Mouse (Mus musculus) T-helper 17 cell (primary cell): ENCODE results near the gene Vcam1.

Source experiments
- in situ Hi-C, 2 experiments: fragments of 300-600 bp; cut with MboI, MseI; formaldehyde crosslinking; loops; 1 replicate in 1 of 2; 2 replicates in 1 of 2; pipeline ENCODE4 v1.15.1; 2025; ENCODE audit warnings: high pct_unique_total_duplicates in 2 of 2

The Vcam1 gene

GRCm38 (mm10) chr3:116085962-116086361 is 43.5 kb downstream of the Vcam1 start:
- in situ Hi-C loops = no loop called here

- in situ Hi-C loops = no loop called here
Observed at GRCm38 (mm10) chr3:116080939-116081676, 48.4 kb downstream of the Vcam1 start.

DNA sequence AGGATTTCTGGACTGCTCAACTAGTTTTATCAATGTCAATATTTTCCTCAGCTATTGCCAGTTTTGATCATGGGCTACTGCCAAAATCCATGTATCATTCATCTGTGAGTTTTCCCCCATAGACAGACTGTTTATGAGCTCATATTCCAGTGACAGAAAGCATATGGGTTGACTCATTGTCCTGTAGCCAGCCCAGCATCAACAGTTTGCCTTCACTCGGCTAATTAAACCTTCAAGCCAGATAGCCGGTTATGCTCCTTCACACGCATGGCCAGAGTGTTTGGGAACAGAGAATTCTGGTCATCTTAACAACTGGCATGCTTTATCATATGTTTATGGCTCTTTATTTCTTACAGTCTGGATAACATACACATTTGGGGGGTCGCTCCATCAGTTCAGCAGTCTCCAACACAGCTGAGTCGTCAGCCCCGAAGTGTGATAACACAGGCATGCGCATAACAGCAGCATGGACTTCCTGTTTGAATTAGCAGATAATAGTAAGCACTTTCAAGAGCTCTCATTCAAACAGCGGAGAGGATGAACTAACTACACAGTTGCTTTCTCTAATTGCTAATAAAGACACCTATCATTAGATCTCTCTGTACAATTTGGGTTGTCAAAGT is 49.2 kb downstream of the Vcam1 start:
- in situ Hi-C loops = no loop called here

- in situ Hi-C loops = loop anchor here in 1 of 2 experiments (10.0 kb wide), 1 partner anchor 1154 kb away; no protein-coding TSS in a partner anchor
Observed at GRCm38 (mm10) chr3:116078490-116078889, 51.0 kb downstream of the Vcam1 start.

- in situ Hi-C loops = loop anchor here in 1 of 2 experiments (10.0 kb wide), 1 partner anchor 1152 kb away; no protein-coding TSS in a partner anchor
Observed at GRCm38 (mm10) chr3:116076739-116077138, 52.7 kb downstream of the Vcam1 start.

DNA sequence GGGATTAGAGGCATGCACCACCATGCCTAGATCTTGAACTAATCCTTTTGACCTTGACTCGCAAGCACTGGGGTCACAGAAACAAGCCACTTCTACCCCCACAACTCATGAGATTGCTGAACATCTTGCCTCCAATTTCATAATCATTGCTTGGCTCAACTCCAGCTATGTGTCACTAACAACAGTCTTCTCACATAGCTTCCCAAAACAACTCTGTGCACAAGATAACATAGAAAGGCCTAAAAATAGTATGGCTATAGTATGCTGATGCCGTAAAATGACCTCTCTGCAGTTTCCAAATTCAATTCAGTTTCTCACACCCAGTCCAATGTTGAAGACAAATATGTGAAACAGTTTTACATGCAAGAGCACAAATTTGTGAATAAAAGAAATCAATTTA is 56.9 kb downstream of the Vcam1 start:
- in situ Hi-C loops = loop anchor here in 1 of 2 experiments (10.0 kb wide), 1 partner anchor 1148 kb away; no protein-coding TSS in a partner anchor

DNA sequence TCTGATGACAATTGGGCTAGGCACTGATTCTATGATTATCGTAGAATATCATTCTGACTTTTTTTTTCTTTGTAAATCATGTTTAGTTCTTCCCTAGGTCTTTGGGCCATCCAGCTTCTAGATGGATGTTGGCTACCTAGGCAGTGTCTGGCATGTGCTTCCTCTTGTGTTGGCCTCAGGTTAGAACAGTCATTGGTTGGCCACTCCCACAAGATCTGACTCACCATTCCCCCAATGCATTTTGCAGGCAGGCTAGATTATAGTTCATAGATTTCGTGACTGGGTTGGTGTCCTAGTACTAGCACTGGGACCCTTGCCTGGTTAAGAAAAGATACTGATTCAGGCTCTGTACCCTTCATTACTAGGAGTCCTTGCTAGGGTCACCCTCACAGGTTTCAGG is 67.3 kb downstream of the Vcam1 start:
- in situ Hi-C loops = no loop called here

DNA sequence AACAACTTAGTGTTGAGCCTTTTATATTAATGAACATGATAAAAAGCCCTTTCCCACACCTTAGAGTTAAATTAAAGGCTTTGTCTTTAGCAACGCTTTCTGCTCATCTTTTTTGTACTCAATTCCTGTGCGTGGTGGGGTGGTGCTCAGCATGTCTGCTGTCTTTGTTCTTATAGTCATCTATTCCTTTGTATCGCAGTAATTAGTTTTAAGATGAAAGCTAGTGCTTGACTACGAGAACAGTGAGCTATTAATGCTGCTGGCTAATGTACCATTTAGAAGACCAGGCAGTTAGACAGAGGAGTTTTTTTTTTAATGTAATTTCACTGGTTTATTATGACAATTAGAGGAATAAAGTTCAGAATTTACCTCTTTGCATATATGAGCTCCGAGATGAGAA is 69.2 kb downstream of the Vcam1 start:
- in situ Hi-C loops = no loop called here
